Mouse (Mus musculus) intestine, postnatal 0 days (tissue): ENCODE measurements around the gene Srsf7. TPM values are rescaled to one million over a fixed set of nuclear protein-coding genes. Genes with fewer than 3 reads are reported as not detected.
A peak's percentile ranks its signal among the peaks of the same experiment; 100 is the strongest.
"Not testable (repeated sequence)": the region's sequence is repeated elsewhere in the genome, so short reads cannot be mapped to it uniquely, and the experiment has no call there.

Source experiments
- ATAC-seq: fragments of 200-750 bp; cut with Nextera tagmentation; 2 replicates; pipeline ENCODE4 v1.8.0; 2017; ENCODE audit warnings: mild to moderate bottlenecking, moderate TSS enrichment, moderate library complexity
- H3K27ac ChIP-seq: fragments of 300-500 bp; sonication (generic); 2 replicates; pipeline ENCODE4 v1.5.1; 2014; ENCODE audit warnings: mild to moderate bottlenecking, low read depth, low read length, moderate library complexity
- H3K27me3 ChIP-seq: fragments of 300-500 bp; sonication (generic); replicated peaks from 2 replicates; pipeline ENCODE4 v1.6.1; 2014; ENCODE audit warnings: low read length, mixed read lengths; ENCODE audit not compliant: control insufficient read depth, insufficient read depth
- H3K36me3 ChIP-seq: fragments of 300-500 bp; sonication (generic); 2 replicates; pipeline ENCODE4 v1.6.1; 2014; ENCODE audit warnings: mild to moderate bottlenecking, moderate library complexity; ENCODE audit not compliant: control insufficient read depth, insufficient read depth
- H3K4me1 ChIP-seq: fragments of 300-500 bp; sonication (generic); replicated peaks from 2 replicates; pipeline ENCODE4 v1.6.1; 2014; ENCODE audit warnings: antibody characterized with exemption, low read length, mixed read lengths; ENCODE audit not compliant: control insufficient read depth, insufficient read depth
- H3K4me2 ChIP-seq: fragments of 300-500 bp; sonication (generic); replicated peaks from 2 replicates; pipeline ENCODE4 v1.6.1; 2014; ENCODE audit warnings: low read depth, mild to moderate bottlenecking, moderate library complexity
- H3K4me3 ChIP-seq: fragments of 300-500 bp; sonication (generic); 2 replicates; pipeline ENCODE4 v1.5.1; 2014; ENCODE audit warnings: low read depth, low read length
- H3K9ac ChIP-seq: fragments of 300-500 bp; sonication (generic); 2 replicates; pipeline ENCODE4 v1.6.1; 2014; ENCODE audit warnings: mild to moderate bottlenecking, low read depth, low read length
- H3K9me3 ChIP-seq: fragments of 300-500 bp; sonication (generic); 2 replicates; pipeline ENCODE4 v1.6.1; 2016; ENCODE audit warnings: mixed run types; ENCODE audit not compliant: control insufficient read depth
- CTCF ChIP-seq: sonication (generic); IDR thresholded peaks from 2 replicates; pipeline ENCODE4 v1.5.1; 2016; ENCODE audit warnings: low read depth, mild to moderate bottlenecking, control low read depth, antibody characterized with exemption, moderate library complexity
- WGBS: fragments of 180-500 bp; shearing (Covaris S2); extraction: QIAGEN DNeasy Blood & Tissue Kit; methylation state at CpG from one replicate; pipeline ENCODE4 v1.1.7; 2014; 5-methylcytosine and 5-hydroxymethylcytosine counted together
- polyA plus RNA-seq: library from polyadenylated mRNA; unstranded; fragments of >200 nt; fragmentation: Nextera tagmentation; extraction: Ambion mirVana; gene quantifications from 2 replicates; pipeline ENCODE4 v1.2.1, GENCODE M21; 2015

The Srsf7 gene
- polyA plus RNA-seq, 1 experiment from 2014 or later: 169 TPM

GRCm38 (mm10) chr17:80179959-80180358 is 27.1 kb downstream of the Srsf7 start:
- Histone ChIP-seq H3K9me3 (no peaks in the 10 kb centered on the region), H3K9ac (no peak overlapping the region)
- whole genome bisulfite sequencing: under 1% methylated on average over 6 of the region's 6 CpGs

DNA sequence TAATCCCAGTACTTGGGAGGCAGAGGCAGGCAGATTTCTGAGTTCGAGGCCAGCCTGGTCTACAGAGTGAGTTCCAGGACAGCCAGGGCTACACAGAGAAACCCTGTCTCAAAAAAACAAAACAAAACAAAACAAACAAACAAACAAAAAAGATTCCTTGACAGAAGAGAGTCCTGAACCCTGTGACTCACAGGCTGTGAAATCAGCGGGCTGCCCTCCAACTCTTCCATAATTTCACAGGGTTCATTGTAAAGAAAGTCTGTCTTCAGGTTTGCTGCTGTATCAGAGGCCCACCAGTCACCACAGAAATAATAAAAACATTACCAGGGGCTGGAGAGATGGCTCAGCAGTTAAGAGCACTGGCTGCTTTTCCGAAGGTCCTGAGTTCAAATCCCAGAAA is 28.3 kb downstream of the Srsf7 start:
- 97% methylated on average over 2 of the region's 3 CpGs for whole genome bisulfite sequencing
- not testable (repeated sequence) for H3K27ac ChIP-seq, H3K36me3 ChIP-seq, ATAC-seq, H3K4me3 ChIP-seq, H3K4me1 ChIP-seq, H3K27me3 ChIP-seq, H3K9ac ChIP-seq, H3K9me3 ChIP-seq, H3K4me2 ChIP-seq

More at GRCm38 (mm10) chr17:80179959-80180358, 27.1 kb downstream of the Srsf7 start:
- Histone ChIP-seq H3K36me3 (peaks cover 6% of the 10 kb centered on the region), H3K4me2 (no peak overlapping the region), H3K4me1 (no peaks in the 10 kb centered on the region), H3K27ac (no peak overlapping the region), H3K4me3 (no peak overlapping the region), H3K27me3 (no peaks in the 10 kb centered on the region)
- ATAC-seq: peak; percentile 59
- TF ChIP-seq CTCF: peak; percentile 95

- WGBS: 83% methylated on average over 3 of the region's 3 CpGs
- Histone ChIP-seq H3K27me3 (no peaks in the 10 kb centered on the region), H3K36me3 (0 out of 2 replicates have a peak, but pooled peaks cover 2% of the 10 kb centered on the region), H3K4me2 (no peak overlapping the region), H3K4me3 (no peak overlapping the region), H3K9me3 (no peaks in the 10 kb centered on the region), H3K9ac (no peak overlapping the region), H3K27ac (no peak overlapping the region), H3K4me1 (no peaks in the 10 kb centered on the region)
- no peak for ATAC-seq
- TF ChIP-seq CTCF: no peak
These were observed 31.1 kb downstream of the Srsf7 start for GRCm38 (mm10) chr17:80175966-80176365.

GRCm38 (mm10) chr17:80175386-80175739 is 31.7 kb downstream of the Srsf7 start:
- 84% methylated on average over 4 of the region's 4 CpGs for WGBS
- no peak overlapping the region for H3K9ac ChIP-seq
- ATAC-seq: no peak

DNA sequence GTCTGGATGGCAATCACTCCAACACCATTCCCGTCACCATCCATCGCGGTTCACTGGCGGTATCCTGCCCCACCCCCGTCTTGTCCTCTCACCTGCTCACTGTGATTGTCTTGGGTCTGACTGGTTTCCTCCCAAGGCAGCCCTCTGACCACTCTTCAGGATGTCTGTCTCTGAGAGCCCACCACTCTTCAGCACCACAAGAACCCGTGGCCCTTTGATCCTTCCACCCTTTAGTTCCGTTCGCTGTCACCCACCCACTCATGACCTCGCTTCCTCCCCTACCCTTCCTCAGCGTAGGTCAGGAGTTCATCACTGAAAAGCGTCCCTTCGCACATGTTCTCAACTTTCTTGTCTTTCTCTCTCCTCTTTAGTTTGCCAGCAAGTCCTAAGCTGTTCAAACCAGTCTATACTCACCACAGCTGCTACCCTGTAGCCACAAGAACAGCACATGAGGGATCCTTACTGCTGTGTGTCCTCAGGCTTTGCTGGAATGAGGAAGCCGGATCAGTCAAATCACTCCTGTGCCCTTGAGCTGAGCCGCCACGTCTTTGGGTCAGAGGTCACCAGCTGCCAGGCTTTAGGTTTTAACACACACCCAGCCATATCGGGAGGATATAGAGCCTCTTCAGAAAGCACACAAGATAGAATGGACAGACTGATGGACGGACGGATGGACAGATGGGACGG is 32.3 kb downstream of the Srsf7 start:
- H3K4me1 ChIP-seq: no peaks in the 10 kb centered on the region
- H3K9me3 ChIP-seq: no peaks in the 10 kb centered on the region
- no peak overlapping the region for H3K4me2 ChIP-seq
- no peak overlapping the region for H3K27ac ChIP-seq
- no peak overlapping the region for H3K4me3 ChIP-seq
- H3K36me3 ChIP-seq: 0 out of 2 replicates have a peak, but pooled peaks cover 6% of the 10 kb centered on the region
- TF ChIP-seq CTCF: no peak
- no peaks in the 10 kb centered on the region for H3K27me3 ChIP-seq
- no peak for ATAC-seq
- WGBS: 73% methylated on average over 19 of the region's 19 CpGs
- no peak overlapping the region for H3K9ac ChIP-seq

More at GRCm38 (mm10) chr17:80175386-80175739, 31.7 kb downstream of the Srsf7 start:
- 0 out of 2 replicates have a peak, but pooled peaks cover 6% of the 10 kb centered on the region for H3K36me3 ChIP-seq
- H3K4me2 ChIP-seq: no peak overlapping the region
- no peaks in the 10 kb centered on the region for H3K9me3 ChIP-seq
- no peak overlapping the region for H3K27ac ChIP-seq
- H3K27me3 ChIP-seq: no peaks in the 10 kb centered on the region
- no peaks in the 10 kb centered on the region for H3K4me1 ChIP-seq
- no peak overlapping the region for H3K4me3 ChIP-seq
- no peak for TF ChIP-seq CTCF

DNA sequence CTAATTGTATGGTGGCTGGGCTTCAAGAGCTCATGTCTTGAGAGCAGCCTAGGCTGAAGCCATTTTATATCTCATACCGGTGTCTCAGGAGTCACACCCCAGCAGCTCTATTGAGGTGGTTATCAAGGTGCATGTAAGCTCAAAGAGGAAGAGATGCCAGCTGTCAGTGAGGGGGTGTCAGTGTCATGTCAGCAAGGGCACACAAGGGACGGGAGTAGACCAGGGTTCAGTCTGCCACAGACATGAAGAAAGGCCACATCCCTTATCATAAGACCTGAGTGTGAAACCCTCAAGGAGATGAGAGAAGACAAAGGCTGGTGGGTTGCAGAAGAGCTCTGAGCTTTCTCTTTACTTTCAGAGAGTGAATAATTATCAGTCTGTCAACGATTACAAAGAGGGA is 33.0 kb downstream of the Srsf7 start:
- ATAC-seq: no peak
- H3K27ac ChIP-seq: no peak overlapping the region
- 0 out of 2 replicates have a peak, but pooled peaks cover 6% of the 10 kb centered on the region for H3K36me3 ChIP-seq
- H3K9ac ChIP-seq: no peak overlapping the region
- no peak overlapping the region for H3K4me2 ChIP-seq
- H3K4me1 ChIP-seq: no peaks in the 10 kb centered on the region
- no peaks in the 10 kb centered on the region for H3K27me3 ChIP-seq
- H3K4me3 ChIP-seq: no peak overlapping the region
- no peak for TF ChIP-seq CTCF
- 75% methylated on average over 3 of the region's 3 CpGs for WGBS
- no peaks in the 10 kb centered on the region for H3K9me3 ChIP-seq
